Mouse (Mus musculus): ENCODE data around the gene Slc7a6os.
"Not testable (repeated sequence)": the region's sequence is repeated elsewhere in the genome, so short reads cannot be mapped to it uniquely, and the experiment has no call there.

Gene Slc7a6os

DNA sequence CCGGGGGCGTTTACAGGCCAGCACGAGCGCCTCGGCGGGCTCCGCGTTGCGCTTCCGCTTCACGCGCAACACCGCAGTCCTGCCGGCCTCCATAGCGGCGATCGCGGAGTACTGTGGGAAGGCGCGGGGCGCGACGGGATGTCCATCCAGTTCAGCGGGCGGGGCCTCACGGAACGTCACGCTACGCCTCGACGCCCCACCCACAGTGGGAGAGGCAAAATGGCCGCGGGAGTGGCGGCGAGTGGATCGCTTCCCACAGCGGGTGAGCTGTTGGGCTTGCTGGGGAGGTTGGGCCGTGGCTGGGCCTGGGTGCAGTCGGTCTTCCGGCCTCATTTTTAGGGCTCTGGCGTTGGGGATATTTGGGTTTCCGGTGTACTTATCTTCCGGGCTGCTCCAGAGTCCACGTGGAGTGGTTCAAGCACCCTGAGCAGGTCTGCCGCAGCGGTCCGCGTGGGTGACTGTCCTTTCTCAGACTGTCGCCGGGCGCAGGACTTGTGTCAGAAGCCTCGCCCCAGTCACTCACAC, at the start of gene Slc7a6os, which contains the start of gene Prmt7:
Slc7a6os (minus strand) TSS at position 115 of the 525 bp plus-strand sequence.
Prmt7 (plus strand) TSS at position 116 of the 525 bp plus-strand sequence.
- DNase-seq = peak; percentile 95

DNA sequence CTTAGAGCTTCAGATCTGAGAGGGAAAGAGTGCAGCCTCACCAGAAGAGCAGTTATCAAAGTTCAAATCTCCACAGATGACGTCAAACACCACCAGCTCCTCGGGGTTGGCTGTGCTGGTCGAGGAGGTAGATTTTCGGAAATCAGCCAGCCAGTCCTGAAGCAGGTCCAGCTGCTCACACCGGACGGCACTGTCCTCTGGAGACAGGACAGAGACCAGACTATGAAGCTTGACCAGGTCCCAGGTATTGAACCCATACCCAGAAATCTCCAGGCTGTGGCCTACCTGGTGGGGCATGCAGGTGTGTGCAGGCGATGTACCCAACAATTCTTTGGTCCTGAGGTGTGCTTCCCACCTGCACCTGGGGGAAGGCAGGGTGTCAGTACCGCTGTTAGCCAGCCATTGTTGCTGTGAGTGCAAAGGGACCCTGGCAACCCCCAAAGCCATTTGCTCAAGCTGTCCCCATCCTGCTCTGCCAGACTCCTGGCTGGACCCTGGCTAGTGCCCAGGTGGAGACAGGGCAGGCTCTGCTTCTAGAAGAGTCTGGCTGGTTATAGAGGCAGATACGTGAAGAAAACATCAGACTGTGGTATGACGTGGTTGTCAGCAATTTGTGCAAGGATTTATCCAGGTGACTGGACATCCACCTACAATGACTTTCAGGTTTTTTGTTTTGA, 49.0 kb upstream of the Slc7a6os start:
- no peak for DNase-seq

DNA sequence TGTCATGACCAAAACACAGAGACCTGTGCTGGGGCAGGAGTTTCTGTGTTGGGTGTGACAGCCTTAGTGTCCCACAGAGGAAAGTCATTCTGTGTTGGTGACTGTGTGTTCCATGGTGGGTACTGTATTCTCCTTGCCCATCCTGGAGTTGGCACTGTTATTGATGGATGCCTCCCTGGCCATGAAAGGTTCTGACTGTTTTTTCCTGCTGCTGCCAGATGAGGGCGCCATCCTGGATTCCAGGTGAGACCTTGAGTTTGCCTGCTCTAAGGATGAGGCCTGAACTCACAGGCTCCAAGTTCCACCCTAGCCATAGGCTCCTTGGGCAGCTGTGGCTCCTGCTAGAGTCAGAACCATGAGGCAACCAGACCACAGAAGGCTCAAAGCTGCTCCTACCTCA, 47.4 kb upstream of the Slc7a6os start:
- DNase-seq = no peak

DNA sequence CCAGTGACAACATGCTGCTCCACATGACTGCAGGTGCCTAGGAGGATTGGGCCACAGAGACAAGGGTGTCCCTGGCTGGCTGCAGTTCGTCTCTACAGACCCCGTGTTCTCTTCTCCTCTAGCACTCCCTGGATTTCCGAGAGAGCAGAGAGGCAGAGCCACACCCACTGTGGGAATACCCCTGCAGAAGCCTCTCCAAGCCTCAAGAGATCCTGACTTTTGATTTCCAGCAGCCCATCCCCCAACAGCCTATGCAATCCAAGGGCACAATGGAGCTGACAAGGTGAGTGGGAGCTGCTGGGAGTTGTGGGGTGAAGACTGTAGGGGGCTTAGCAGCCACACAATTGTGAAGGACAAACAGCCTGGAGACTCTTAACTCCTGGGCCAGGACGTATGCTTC, 39.5 kb upstream of the Slc7a6os start:
- DNase-seq = no peak

DNA sequence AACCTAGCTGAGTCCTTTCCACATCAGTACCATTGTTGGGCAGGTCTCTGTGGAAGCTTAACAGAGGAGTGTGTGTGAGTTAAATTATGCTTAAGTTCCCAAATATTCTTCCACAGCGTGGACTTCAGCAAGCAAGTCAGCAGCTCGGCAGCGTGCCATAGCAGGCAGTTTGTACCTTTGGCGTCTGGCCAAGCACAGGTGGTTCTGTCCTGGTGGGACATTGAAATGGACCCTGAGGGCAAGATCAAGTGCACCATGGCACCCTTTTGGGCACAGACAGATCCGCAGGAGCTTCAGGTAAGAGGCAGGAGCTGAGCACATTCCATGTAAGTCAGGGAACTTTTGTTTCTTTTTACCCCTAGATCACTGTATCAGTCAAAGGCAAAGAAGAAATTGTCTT, 26.4 kb upstream of the Slc7a6os start:
- DNase-seq = no peak

DNA sequence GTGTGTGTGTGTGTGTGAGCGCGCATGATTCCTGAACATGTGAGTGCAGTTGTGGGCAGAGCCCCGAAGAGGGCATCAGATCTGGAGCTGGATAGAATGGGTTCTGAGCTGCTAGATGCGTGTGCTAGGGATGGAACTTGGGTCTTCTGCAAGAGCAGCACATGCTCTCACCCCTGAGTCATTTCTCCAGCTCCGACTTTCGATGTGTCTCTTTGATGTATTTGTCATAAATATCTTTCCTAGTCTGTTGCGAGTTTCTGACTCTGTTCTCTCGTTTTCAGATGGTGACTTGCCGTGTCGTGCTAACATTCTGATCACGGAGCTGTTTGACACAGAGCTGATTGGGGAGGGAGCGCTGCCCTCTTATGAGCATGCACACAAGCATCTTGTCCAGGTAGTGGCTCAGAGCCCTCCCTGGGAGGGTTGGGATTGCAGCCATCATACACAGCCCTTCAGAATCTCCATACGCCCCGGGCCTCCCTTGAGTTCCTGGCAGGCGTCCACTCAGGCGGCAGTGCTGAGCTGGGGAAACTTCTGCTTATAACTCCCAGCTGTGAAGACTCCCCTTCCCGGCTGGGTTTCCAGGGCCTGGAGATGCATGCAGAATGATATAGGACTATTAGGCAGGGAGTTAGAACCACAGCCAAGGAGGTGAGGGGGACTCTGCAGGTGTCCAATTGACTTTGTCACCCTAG, 24.0 kb upstream of the Slc7a6os start:
- DNase-seq = no peak

DNA sequence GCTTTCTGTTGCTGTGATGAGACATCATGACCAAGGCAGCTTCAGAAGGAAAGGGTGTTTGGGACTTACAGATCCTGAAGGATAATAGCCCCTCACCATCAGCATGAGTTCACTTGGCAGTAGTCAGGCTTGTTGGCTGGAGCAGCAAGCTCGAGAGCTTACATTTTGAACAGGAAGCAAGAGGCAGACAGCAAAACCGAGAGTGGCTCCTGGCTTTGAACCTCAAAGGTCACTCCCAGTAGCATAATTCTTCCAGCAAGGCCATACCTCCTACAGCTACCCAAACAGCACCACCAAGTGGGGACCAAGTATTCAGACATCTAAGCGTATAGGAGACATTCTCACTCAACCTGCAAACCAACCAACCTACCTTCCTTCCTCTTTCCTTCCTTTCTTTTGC, 22.0 kb upstream of the Slc7a6os start:
- no peak for DNase-seq

DNA sequence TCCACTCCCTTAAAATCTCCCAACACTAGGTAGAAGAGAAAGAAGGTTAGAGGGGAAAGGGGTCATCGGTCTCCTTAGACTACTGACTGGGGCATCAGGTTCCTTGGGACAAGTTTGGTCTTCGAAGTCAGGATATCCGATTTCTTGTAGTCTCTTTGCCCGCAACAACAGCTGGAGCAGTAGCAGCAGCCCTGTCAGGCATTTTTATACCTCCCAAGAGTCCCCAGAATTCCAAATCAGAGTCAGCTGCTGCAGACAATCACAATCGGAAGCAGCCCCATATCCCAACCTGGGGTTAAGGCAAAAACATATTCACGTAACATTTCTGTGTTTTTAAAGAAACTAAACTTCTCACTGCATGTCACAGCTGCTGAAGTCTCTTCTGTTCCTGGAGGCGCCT, 20.8 kb upstream of the Slc7a6os start:
- no peak for DNase-seq

DNA sequence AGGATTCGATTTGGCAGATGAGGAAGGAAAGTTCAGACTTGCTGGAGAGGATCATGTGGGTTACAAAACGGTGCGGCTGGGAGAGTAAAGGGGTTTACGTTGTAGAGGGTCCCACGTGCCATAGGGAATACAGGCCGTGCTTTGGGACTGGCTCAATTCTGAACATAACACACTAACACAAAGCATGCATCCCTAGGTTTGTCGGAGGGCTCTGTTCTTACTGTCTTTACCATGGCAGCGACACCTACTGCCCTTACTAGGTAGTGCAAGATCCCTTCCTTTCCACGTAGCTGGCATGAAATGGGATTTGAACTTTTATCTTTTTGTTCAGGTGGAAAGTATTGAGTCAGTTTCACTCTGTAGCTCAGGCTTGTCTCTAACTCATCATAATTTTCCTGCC, 15.9 kb upstream of the Slc7a6os start:
- peak; percentile 56 for DNase-seq

DNA sequence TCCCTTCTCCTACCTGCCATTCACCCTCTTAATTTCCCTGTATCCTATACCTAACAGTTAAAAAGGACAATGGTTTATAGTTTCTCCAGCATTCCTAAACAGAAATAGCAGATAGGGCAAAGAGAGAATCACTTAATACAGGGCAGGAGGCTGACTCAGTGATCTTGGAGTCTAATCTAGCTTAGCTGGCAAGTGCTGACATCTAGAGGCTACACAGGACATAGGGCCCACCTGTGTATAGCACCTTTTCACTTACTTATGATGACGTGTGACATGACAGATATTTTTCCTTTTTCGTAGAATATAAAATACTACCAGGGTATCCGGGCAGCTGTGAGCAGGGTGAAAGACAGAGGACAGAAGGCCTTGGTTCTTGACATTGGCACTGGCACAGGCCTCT, 8.9 kb upstream of the Slc7a6os start:
- DNase-seq = no peak

DNA sequence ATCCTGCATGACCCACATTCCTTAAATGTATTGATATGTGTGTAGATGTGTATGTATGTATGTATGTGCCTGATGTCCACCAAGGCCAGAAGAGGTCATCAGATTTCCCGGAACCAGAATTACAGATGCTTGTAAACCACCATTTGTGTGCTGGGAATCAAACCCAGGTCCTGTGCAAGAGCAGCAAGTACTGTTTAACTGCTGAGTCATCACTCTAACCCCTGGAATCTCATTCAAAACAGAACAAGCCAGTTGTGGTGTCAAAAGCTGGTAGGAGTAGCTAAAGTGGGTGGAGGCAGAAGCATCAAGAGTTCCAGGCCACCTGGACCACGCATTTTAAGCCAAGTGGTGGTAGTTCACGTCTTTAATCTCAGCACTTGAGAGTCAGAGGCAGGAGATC, 3.2 kb upstream of the Slc7a6os start:
- DNase-seq = no peak

DNA sequence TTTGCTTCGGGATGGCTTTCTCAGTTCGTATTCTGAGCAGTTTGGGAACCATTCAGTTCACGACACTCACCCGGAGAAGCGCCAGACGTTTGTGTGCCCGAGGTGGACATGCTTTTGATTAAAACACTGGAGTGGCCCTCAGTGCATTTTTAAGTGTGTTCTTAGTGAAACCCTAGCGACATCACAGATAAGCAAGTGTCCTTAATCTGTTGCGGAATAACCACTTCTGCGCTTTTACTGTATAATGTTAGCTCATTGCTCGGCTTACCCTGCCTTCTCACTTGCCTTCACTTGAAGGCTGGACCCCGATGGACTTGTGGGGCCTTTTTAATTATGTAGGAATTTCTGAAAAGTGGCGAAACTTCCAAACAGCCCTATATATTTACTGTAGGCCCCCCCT, 686 bp upstream of the Slc7a6os start:
- no peak for DNase-seq

DNA sequence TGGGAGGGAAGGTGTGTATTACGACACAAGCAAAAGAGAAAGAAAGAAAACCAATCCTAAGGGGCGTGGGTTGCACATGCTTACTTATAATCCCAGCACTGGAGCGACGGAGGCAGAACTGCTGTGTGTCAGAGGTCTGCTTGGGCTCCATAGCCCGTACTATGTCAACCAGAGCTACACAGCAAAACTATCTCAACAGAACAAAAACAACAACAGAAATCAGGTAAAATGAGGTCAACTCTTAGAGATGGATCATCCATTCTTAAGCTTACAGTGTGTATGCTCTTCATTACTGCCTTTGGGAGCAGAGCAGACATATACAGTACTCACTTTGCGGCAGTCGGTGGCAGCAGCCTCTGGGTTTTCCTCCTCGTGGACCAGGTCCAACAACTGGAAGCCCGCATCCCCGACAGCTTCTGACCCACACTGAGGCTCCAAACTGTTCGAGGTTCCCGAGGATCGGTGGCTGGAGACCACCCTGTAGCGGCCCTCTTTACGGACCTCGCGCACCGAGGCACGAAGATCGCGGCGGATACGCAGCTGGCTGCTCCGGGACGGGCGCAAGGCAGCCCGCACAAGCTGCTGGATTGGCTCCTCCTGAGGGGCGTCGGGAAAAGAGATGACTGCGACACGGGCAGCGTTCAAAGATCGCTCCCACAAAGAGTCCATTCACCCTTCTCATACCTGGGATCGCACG, 552 bp downstream of the Slc7a6os start:
- DNase-seq = no peak

DNA sequence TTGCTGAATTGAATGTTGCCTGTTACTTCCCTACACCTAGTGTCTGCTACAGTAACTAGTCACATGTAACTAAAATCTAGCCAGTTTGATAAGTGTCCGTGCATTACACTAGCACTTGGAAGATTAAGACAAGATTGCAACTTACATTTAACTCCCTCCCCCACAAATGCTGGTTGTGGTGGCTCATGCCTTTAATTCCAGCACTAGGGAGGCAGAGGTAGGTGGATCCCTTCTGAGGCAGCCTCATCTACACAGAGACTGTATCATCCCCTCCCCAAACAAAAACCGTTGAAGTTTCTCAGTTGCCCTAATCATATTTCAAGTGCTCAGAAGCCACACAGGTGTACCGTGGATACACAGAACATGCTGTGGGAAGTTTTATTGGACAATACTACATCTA, 11.1 kb downstream of the Slc7a6os start:
- not testable (repeated sequence) for DNase-seq

DNA sequence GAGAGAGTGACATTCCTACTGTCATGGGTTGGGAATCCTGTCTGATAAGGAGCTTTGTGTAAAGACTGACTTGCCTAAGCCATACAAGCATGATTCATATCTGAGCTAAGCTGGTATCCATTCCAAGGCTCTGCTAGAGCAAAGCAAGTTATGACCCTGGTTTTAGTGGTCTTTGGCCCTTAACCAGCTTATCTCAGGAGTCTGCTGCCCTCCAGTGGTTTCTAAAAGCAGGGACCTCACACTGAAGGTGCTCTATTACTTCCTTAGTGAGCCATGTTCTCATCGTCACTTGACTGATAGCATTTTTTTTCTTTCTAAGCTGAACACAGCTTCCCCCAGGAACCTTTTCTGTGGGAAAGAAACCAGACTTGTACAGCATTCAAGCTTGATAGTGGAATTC, 12.0 kb downstream of the Slc7a6os start:
- DNase-seq = peak; percentile 54

DNA sequence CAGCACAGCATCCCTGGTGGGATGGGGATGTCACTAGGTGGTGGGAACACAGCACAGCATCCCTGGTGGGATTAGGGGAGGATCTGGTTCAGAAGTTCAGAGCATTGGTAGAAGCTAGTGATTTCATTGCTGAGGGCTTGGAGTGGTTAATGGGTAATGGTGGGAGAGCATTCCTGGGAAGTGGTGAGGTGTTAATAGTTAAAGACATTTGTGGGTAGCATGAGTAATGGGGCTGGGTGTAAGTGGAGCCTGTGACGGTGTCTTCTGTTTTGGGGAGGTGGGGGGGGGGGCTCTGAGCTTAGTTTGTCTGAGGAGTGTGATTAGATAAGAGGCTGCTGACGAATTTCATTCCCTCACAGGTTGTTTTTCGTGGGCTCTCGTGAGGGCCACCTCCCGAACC, 16.7 kb downstream of the Slc7a6os start:
- DNase-seq = no peak

DNA sequence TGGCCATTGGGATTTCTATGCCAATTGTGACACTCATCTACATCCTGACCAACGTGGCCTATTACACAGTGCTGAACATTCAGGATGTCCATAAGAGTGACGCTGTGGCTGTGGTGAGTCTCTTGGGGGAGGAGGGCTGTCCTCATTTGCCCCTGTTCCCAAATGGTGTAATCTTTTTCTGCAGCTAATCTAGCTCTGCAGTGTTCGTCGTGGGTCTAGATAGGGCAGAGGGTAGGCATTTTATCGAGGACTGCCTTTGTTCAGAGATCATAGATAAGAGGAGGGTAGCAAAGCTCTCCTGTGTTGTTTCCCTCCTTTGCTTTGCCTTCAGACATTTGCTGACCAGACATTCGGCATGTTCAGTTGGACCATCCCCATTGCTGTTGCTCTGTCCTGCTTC, 17.6 kb downstream of the Slc7a6os start:
- DNase-seq = no peak

DNA sequence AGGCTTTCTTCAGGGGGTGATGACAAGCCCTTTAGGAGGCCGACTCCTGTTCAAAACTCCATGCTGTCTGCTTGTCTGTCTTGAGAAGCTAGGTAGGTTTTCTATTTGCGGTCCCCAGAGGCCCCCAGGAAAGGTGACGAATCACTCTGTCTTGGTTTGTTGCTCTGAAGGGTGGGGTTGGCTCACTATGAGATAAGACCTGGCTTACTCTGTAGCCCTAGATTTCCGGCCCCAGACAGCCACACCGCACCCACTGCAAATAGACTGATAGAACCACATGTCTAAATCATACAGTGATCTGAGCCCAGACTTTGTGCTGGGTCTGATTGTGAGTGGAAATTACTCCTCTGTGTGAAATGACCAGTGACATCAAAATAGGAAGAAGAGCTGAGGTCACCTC, 19.1 kb downstream of the Slc7a6os start:
- no peak for DNase-seq

DNA sequence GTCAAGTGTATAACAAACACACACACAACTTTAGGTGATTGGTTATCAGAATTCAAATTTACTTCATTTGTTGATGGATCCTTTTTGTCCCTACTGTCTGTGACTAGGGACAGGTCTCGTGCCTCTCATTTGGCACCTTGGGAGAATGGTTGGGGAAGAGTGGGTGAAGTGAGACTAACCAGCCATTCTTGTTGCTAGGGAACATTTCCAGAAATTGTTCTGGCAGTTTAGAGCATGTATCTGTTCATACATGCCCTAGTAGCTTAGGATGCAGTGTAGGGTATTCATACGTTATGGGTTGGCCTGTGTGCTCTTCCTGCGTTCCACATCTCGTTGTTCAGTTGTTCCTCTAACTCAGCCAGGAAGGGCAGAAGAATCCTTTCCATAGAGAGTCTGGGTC, 21.6 kb downstream of the Slc7a6os start:
- DNase-seq = no peak

DNA sequence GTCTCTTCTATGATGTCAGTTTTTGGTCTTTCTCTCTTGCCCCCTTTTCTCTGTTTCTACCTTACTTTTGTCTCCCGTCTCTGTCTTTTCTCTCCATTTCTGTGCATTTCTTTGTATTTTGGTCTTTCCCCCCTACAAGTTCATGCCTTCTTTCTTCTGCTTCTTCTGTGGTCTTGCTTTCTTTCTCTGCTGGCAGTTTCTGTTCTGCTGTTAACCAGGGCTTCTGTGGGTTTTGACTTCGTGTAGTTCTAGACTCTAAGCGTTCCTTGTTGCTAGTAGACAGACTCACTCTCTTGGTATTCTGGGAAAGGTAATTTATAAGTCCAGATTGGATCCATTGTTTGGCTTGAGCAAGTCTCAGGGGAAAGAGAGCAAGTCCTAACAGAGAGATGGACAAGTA, 24.3 kb downstream of the Slc7a6os start:
- DNase-seq = no peak

DNA sequence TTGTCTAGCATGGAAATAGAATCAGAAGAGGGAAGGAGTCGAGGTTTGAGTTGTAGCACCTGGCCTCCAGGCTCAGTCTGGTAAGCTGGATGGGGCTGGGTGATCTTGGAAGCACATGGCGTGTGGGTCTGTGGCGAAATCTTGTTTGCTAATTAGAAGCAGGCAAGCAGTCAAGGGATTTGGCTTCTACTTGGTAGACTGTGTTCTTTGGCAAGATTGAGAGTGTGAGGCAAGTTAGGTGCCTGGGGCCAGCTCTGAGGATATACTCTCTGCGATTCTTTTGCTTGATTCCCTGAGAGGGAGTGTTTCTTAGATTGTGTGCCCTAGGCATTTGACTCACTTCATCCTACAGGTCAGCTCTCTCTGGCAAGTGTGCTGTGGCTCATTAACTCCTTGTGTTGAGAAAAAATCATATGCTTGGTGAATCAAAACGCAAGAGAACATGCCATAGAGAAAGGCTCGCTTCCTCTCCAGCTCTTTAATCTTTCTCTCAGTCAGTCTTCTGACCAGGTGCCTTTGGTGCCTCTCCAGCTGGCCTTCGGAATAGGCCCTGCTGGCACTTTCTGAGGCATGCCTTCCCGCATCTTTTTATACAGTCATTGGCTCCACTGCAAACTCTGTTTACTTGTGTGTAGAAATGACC, 25.0 kb downstream of the Slc7a6os start:
- no peak for DNase-seq

DNA sequence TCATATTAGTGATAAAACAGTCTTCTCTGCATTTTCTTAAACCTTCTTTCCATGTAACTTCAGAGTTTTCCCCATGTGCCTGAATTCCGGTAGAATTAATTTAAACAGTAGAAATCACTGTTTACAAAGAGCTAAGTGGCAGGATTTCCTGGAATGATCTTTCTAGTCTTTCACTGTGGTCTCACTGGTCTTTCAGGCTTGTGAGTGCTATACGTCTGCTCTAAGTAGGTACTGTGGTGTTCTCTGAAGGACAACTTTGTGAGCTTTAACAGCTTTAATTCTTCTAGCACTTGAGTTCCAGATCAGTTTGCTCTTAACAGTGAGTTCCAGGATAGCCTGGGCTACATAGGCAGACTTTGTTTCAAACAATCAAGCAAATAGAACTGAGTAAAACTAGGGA, 32.3 kb downstream of the Slc7a6os start:
- no peak for DNase-seq

DNA sequence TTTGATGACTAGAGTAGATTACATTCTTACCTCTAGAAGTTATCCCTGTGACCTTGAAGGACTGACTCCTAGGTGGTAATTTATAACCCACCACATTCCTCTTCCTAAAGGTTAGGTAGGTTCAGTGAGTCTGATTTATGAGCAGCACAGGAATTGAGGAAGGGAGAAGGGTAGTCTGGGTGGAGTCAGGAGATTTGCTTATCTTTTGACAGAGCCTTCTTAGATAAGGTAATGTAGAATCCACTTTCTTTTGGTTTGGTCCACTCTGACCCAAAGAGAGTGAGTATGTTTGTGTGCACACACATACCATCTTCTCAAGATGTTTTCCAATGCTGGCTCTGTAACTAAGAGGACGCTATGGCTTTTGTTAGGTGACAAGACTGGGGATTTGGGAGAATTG, 33.1 kb downstream of the Slc7a6os start:
- DNase-seq = no peak

Data from thymus, postnatal 14 days (tissue).